In the genomic region with DNA sequence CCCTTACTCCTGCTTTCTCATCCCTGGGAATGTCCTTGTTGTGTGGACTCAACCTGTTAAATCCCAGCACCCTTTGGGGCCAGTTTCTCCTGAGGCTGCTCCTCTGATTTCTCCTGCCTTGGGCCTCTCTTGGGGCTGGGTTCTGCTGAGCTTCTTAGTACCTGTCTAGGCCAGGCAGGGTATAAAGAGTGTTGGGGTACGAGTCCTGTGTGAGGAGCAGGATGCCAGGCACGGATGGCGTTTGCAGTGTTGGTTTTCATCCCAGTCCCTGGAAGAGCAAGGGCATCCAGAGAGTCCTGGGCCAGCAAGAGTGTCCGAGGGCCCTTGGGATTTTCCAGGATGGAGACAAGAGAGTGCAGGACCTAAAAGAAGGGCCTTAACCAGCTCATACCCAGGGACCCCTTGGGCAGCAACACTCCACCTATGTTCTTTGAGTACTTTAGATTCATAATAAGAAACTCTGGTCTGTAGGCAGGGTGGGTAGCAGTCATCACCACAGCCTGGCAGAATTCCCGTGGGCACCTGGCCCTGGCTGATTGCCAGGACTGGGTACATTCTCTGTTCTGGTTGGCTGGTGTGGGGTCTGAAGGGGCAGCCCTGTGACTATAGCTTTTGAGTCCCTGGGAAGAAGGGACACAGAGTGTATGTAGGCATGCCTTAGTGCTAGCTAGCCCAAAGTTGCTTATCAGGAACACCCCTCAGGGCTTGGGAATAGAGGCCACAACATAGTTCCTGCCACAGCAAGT, we compare ENCODE assay signal across 8 mouse cellular contexts. TPM values are rescaled to one million over a fixed set of nuclear protein-coding genes. Genes with fewer than 3 reads are reported as not detected.
DNase-seq lines count a peak whose midpoint lies in the region; ATAC-seq lines count a peak whose summit lies in the region.

No protein-coding gene starts in this region.

- H3K4me3 ChIP-seq in erythroblast, embryonic 14.5 days (replicated peaks), result peak overlapping the region; percentile 65
- H3K4me3 ChIP-seq in limb, embryonic 12.5 days (replicated peaks), result peak overlapping the region; percentile 75

- 69% methylated on average over 5 of the region's 5 CpGs for WGBS in limb, embryonic 12.5 days

- H3K27ac ChIP-seq in limb, embryonic 12.5 days, result no peak overlapping the region

- DNase-seq in cerebellum, adult 18-20 months, result peak; percentile 65 to 78
- peak; percentile 36 for DNase-seq in heart, postnatal 4 days
- DNase-seq in splenic B cell, adult 2 months (ENCODE audit: low read depth, low spot score), result peak; percentile 13
- DNase-seq in adrenal gland, postnatal 10 days, result no peak
- DNase-seq in natural killer cell, adult 2 months (ENCODE audit: low spot score in 2 of 2), result no peak

- no peaks in the 10 kb centered on the region for H3K36me3 ChIP-seq in erythroblast, embryonic 14.5 days (ENCODE audit: control insufficient read depth)
- no peaks in the 10 kb centered on the region for H3K36me3 ChIP-seq in limb, embryonic 12.5 days
- no peaks in the 10 kb centered on the region; the same call in 1 of the 2 replicates for H3K36me3 ChIP-seq in splenic B cell, adult 2 months (ENCODE audit: control insufficient read depth, insufficient read depth, low read length, poor library complexity, severe bottlenecking)

- H3K4me1 ChIP-seq in erythroblast, embryonic 14.5 days (ENCODE audit: control insufficient read depth), result peaks cover 23% of the 10 kb centered on the region
- H3K4me1 ChIP-seq in limb, embryonic 12.5 days (replicated peaks), result peaks cover 6% of the 10 kb centered on the region

- peak overlapping the region; percentile 94 for H3K4me2 ChIP-seq in limb, embryonic 12.5 days

- no peaks in the 10 kb centered on the region for H3K9me3 ChIP-seq in erythroblast, embryonic 14.5 days (ENCODE audit: control insufficient read depth, low read length)
- H3K9me3 ChIP-seq in limb, embryonic 12.5 days, result no peaks in the 10 kb centered on the region

- peaks cover 32% of the 10 kb centered on the region for H3K27me3 ChIP-seq in erythroblast, embryonic 14.5 days (ENCODE audit: control insufficient read depth)
- H3K27me3 ChIP-seq in limb, embryonic 12.5 days, result peaks cover 55% of the 10 kb centered on the region
- H3K27me3 ChIP-seq in splenic B cell, adult 2 months (ENCODE audit: control insufficient read depth, insufficient read depth, low read length, poor library complexity, severe bottlenecking), result no peaks in the 10 kb centered on the region

- H3K9ac ChIP-seq in limb, embryonic 12.5 days (replicated peaks), result no peak overlapping the region; the same call in 1 of the 2 replicates

- ATAC-seq in erythroblast, adult 5-6 weeks (replicated peaks; ENCODE audit: low FRiP score, poor library complexity, severe bottlenecking), result no peak
- no peak for ATAC-seq in limb, embryonic 12.5 days (ENCODE audit: insufficient number of reproducible peaks, insufficient read depth, low FRiP score, low TSS enrichment, low read depth)

RNA-seq across cellular contexts. Expression of gene Abca2, which starts 1.1 kb away (rescaled TPM):
- 0.09 and 0.11 TPM in 2 replicates for polyA plus RNA-seq in erythroblast, embryonic 14.5 days (2012)
- 7.7 and 16.7 TPM in 2 replicates for total RNA-seq in erythroblast, adult 5-6 weeks (2015; ENCODE audit: low replicate concordance)
- total RNA-seq in erythroblast, adult 5-6 weeks (2017; ENCODE audit: low replicate concordance), result 4.5 and 7.3 TPM in 2 replicates
- total RNA-seq in heart, postnatal 4 days (2021), result 10 to 100 TPM; 19.4 to 20.7 TPM
- 3.5 and 5.3 TPM in 2 replicates for polyA plus RNA-seq in limb, embryonic 12.5 days (2016; fragmentation: Nextera tagmentation; extraction: Ambion mirVana)
- total RNA-seq in adrenal gland, postnatal 10 days (2021), result 10 to 100 TPM; 21.1 to 27.4 TPM

RNA-seq across cellular contexts. Expression of gene Fut7, which starts 6.5 kb away (rescaled TPM):
- polyA plus RNA-seq in erythroblast, embryonic 14.5 days (2012), result 0.06 TPM in 1 of 2 replicates, not detected in the other
- total RNA-seq in erythroblast, adult 5-6 weeks (2015; ENCODE audit: low replicate concordance), result 2.7 and 4.0 TPM in 2 replicates
- total RNA-seq in erythroblast, adult 5-6 weeks (2017; ENCODE audit: low replicate concordance), result 4.4 and 4.5 TPM in 2 replicates
- under 1 TPM in 1 of 2 experiments, not detected in 1; 0.11 TPM for total RNA-seq in heart, postnatal 4 days (2021)
- polyA plus RNA-seq in limb, embryonic 12.5 days (2016; fragmentation: Nextera tagmentation; extraction: Ambion mirVana), result not detected in 2 replicates
- total RNA-seq in adrenal gland, postnatal 10 days (2021), result 1 to 10 TPM in 1 of 2 experiments, under 1 TPM in 1; 0.67 to 1.1 TPM

RNA-seq across cellular contexts. Expression of gene Clic3, which starts 27.0 kb away (rescaled TPM):
- polyA plus RNA-seq in erythroblast, embryonic 14.5 days (2012), result not detected in 2 replicates
- not detected in 2 replicates for total RNA-seq in erythroblast, adult 5-6 weeks (2015; ENCODE audit: low replicate concordance)
- total RNA-seq in erythroblast, adult 5-6 weeks (2017; ENCODE audit: low replicate concordance), result not detected in 2 replicates
- 1 to 10 TPM; 2.8 to 4.1 TPM for total RNA-seq in heart, postnatal 4 days (2021)
- 0.68 and 1.0 TPM in 2 replicates for polyA plus RNA-seq in limb, embryonic 12.5 days (2016; fragmentation: Nextera tagmentation; extraction: Ambion mirVana)
- total RNA-seq in adrenal gland, postnatal 10 days (2021), result under 1 TPM; 0.90 to 0.91 TPM

RNA-seq across cellular contexts. Expression of gene Npdc1, which starts 30.5 kb away (rescaled TPM):
- 0.19 TPM in 1 of 2 replicates, not detected in the other for polyA plus RNA-seq in erythroblast, embryonic 14.5 days (2012)
- total RNA-seq in erythroblast, adult 5-6 weeks (2015; ENCODE audit: low replicate concordance), result not detected in 2 replicates
- not detected in 2 replicates for total RNA-seq in erythroblast, adult 5-6 weeks (2017; ENCODE audit: low replicate concordance)
- 10 to 100 TPM; 33.1 to 35.2 TPM for total RNA-seq in heart, postnatal 4 days (2021)
- 10.9 and 12.6 TPM in 2 replicates for polyA plus RNA-seq in limb, embryonic 12.5 days (2016; fragmentation: Nextera tagmentation; extraction: Ambion mirVana)
- 10 to 100 TPM; 67.8 to 83.9 TPM for total RNA-seq in adrenal gland, postnatal 10 days (2021)

RNA-seq across cellular contexts. Expression of gene Paxx, which starts 31.3 kb away (rescaled TPM):
- polyA plus RNA-seq in erythroblast, embryonic 14.5 days (2012), result 1.0 and 1.1 TPM in 2 replicates
- 18.2 and 33.8 TPM in 2 replicates for total RNA-seq in erythroblast, adult 5-6 weeks (2015; ENCODE audit: low replicate concordance)
- 8.4 and 10.6 TPM in 2 replicates for total RNA-seq in erythroblast, adult 5-6 weeks (2017; ENCODE audit: low replicate concordance)
- 10 to 100 TPM; 30.5 to 32.8 TPM for total RNA-seq in heart, postnatal 4 days (2021)
- 23.2 and 23.6 TPM in 2 replicates for polyA plus RNA-seq in limb, embryonic 12.5 days (2016; fragmentation: Nextera tagmentation; extraction: Ambion mirVana)
- total RNA-seq in adrenal gland, postnatal 10 days (2021), result 10 to 100 TPM; 33.1 to 42.3 TPM

Comparison
In these comparisons a context has a peak if more than half of its experiments do, and no peak if none do; other contexts are left out.
1. DNase-seq: peak in cerebellum, adult 18-20 months (2 of 2), heart, postnatal 4 days (single experiment) and splenic B cell, adult 2 months (single experiment); none in adrenal gland, postnatal 10 days (single experiment) and natural killer cell, adult 2 months (0 of 2).